Mouse (Mus musculus): ENCODE measurements around the gene Trim3. TPM values are rescaled to one million over a fixed set of nuclear protein-coding genes. Genes with fewer than 3 reads are reported as not detected.

Gene Trim3
- polyA plus RNA-seq, 1 experiment from 2014 or later = 74.5 TPM

GRCm38 (mm10) chr7:105570756-105571155, 62.6 kb downstream of the Trim3 start:
- Histone ChIP-seq H3K27me3 (no peaks in the 10 kb centered on the region), H3K36me3 (peaks cover 49% of the 10 kb centered on the region), H3K9ac (replicated peaks) (0 out of 2 replicates have a peak overlapping the region, but pooled peaks have one; percentile 32), H3K4me1 (replicated peaks) (peaks cover 67% of the 10 kb centered on the region), H3K27ac (peak overlapping the region; percentile 93), H3K4me2 (replicated peaks) (peak overlapping the region; percentile 66), H3K4me3 (replicated peaks) (no peak overlapping the region), H3K9me3 (no peaks in the 10 kb centered on the region)
- ATAC-seq = no peak
- WGBS = 80% methylated on average over 4 of the region's 4 CpGs

- Histone ChIP-seq H3K4me2 (replicated peaks) (peak overlapping the region; percentile 66), H3K4me3 (replicated peaks) (peak overlapping the region; percentile 38), H3K36me3 (peaks cover 56% of the 10 kb centered on the region), H3K4me1 (replicated peaks) (peaks cover 61% of the 10 kb centered on the region), H3K27me3 (no peaks in the 10 kb centered on the region), H3K27ac (peak overlapping the region; percentile 93), H3K9me3 (no peaks in the 10 kb centered on the region), H3K9ac (replicated peaks) (peak overlapping the region; percentile 69)
- ATAC-seq = peak; percentile 63
- 6% methylated on average over 12 of the region's 12 CpGs for WGBS
These were observed 63.6 kb downstream of the Trim3 start for GRCm38 (mm10) chr7:105569512-105570496.

- under 1% methylated on average over 6 of the region's 6 CpGs for WGBS
- peak; percentile 94 for ATAC-seq
- H3K27me3 ChIP-seq = no peaks in the 10 kb centered on the region
- peak overlapping the region; percentile 69 for H3K9ac ChIP-seq (replicated peaks)
- peak overlapping the region; percentile 93 for H3K27ac ChIP-seq
- H3K4me2 ChIP-seq (replicated peaks) = peak overlapping the region; percentile 66
- peaks cover 56% of the 10 kb centered on the region for H3K4me1 ChIP-seq (replicated peaks)
- H3K9me3 ChIP-seq = no peaks in the 10 kb centered on the region
- H3K4me3 ChIP-seq (replicated peaks) = peak overlapping the region; percentile 38
- H3K36me3 ChIP-seq = peaks cover 56% of the 10 kb centered on the region
These were observed 64.3 kb downstream of the Trim3 start for GRCm38 (mm10) chr7:105568988-105569471.

GRCm38 (mm10) chr7:105568583-105568982, 64.8 kb downstream of the Trim3 start:
- Histone ChIP-seq H3K27me3 (no peaks in the 10 kb centered on the region), H3K9ac (replicated peaks) (peak overlapping the region; percentile 69), H3K36me3 (peaks cover 56% of the 10 kb centered on the region), H3K9me3 (no peaks in the 10 kb centered on the region), H3K27ac (peak overlapping the region; percentile 93), H3K4me2 (replicated peaks) (peak overlapping the region; percentile 66), H3K4me1 (replicated peaks) (peaks cover 54% of the 10 kb centered on the region), H3K4me3 (replicated peaks) (peak overlapping the region; percentile 38)
- 8% methylated on average over 5 of the region's 7 CpGs for WGBS
- peak; percentile 71 for ATAC-seq

GRCm38 (mm10) chr7:105565071-105565836, 68.1 kb downstream of the Trim3 start:
- peaks cover 68% of the 10 kb centered on the region for H3K36me3 ChIP-seq
- H3K4me1 ChIP-seq (replicated peaks) = peaks cover 28% of the 10 kb centered on the region
- H3K4me3 ChIP-seq (replicated peaks) = no peak overlapping the region
- H3K9me3 ChIP-seq = no peaks in the 10 kb centered on the region
- 92% methylated on average over 17 of the region's 17 CpGs for WGBS
- ATAC-seq = no peak
- no peak overlapping the region for H3K9ac ChIP-seq (replicated peaks)
- H3K4me2 ChIP-seq (replicated peaks) = no peak overlapping the region
- H3K27me3 ChIP-seq = no peaks in the 10 kb centered on the region
- no peak overlapping the region for H3K27ac ChIP-seq

GRCm38 (mm10) chr7:105563367-105563766, 70.0 kb downstream of the Trim3 start:
- Histone ChIP-seq H3K9me3 (no peaks in the 10 kb centered on the region), H3K4me1 (replicated peaks) (peaks cover 9% of the 10 kb centered on the region), H3K36me3 (peaks cover 86% of the 10 kb centered on the region), H3K9ac (replicated peaks) (no peak overlapping the region), H3K4me3 (replicated peaks) (no peak overlapping the region), H3K4me2 (replicated peaks) (no peak overlapping the region), H3K27me3 (no peaks in the 10 kb centered on the region), H3K27ac (no peak overlapping the region)
- 90% methylated on average over 3 of the region's 3 CpGs for WGBS
- ATAC-seq = no peak

GRCm38 (mm10) chr7:105562317-105562716, 71.1 kb downstream of the Trim3 start:
- Histone ChIP-seq H3K27me3 (no peaks in the 10 kb centered on the region), H3K36me3 (peaks cover 90% of the 10 kb centered on the region), H3K4me2 (replicated peaks) (no peak overlapping the region), H3K9ac (replicated peaks) (no peak overlapping the region), H3K4me3 (replicated peaks) (no peak overlapping the region), H3K4me1 (replicated peaks) (no peaks in the 10 kb centered on the region; the same call in 1 of the 2 replicates), H3K27ac (no peak overlapping the region), H3K9me3 (no peaks in the 10 kb centered on the region)
- 88% methylated on average over 3 of the region's 3 CpGs for WGBS
- ATAC-seq = no peak

- Histone ChIP-seq H3K4me3 (replicated peaks) (no peak overlapping the region), H3K4me1 (replicated peaks) (peaks cover 24% of the 10 kb centered on the region), H3K9me3 (no peaks in the 10 kb centered on the region), H3K4me2 (replicated peaks) (no peak overlapping the region), H3K9ac (replicated peaks) (no peak overlapping the region), H3K36me3 (peaks cover 68% of the 10 kb centered on the region), H3K27ac (no peak overlapping the region), H3K27me3 (no peaks in the 10 kb centered on the region)
- 91% methylated on average over 9 of the region's 9 CpGs for WGBS
- no peak for ATAC-seq
These were observed 74.4 kb downstream of the Trim3 start for GRCm38 (mm10) chr7:105559016-105559415.

GRCm38 (mm10) chr7:105557671-105558070, 75.7 kb downstream of the Trim3 start:
- Histone ChIP-seq H3K4me2 (replicated peaks) (no peak overlapping the region), H3K27me3 (no peaks in the 10 kb centered on the region), H3K9ac (replicated peaks) (no peak overlapping the region), H3K4me1 (replicated peaks) (peaks cover 27% of the 10 kb centered on the region), H3K36me3 (peaks cover 56% of the 10 kb centered on the region), H3K9me3 (no peaks in the 10 kb centered on the region), H3K4me3 (replicated peaks) (no peak overlapping the region), H3K27ac (no peak overlapping the region)
- 85% methylated on average over 11 of the region's 11 CpGs for WGBS
- no peak for ATAC-seq

GRCm38 (mm10) chr7:105556406-105556805, 77.0 kb downstream of the Trim3 start:
- H3K9me3 ChIP-seq = no peaks in the 10 kb centered on the region
- ATAC-seq = no peak
- peaks cover 44% of the 10 kb centered on the region for H3K36me3 ChIP-seq
- no peak overlapping the region for H3K9ac ChIP-seq (replicated peaks)
- H3K27ac ChIP-seq = no peak overlapping the region
- H3K27me3 ChIP-seq = no peaks in the 10 kb centered on the region
- H3K4me3 ChIP-seq (replicated peaks) = no peak overlapping the region
- WGBS = 92% methylated on average over 8 of the region's 8 CpGs
- peaks cover 27% of the 10 kb centered on the region for H3K4me1 ChIP-seq (replicated peaks)
- H3K4me2 ChIP-seq (replicated peaks) = peak overlapping the region; percentile 78; the same call in 1 of the 2 replicates

GRCm38 (mm10) chr7:105555571-105555970, 77.8 kb downstream of the Trim3 start:
- no peak overlapping the region for H3K27ac ChIP-seq
- ATAC-seq = no peak
- peaks cover 40% of the 10 kb centered on the region for H3K36me3 ChIP-seq
- H3K9ac ChIP-seq (replicated peaks) = 0 out of 2 replicates have a peak overlapping the region, but pooled peaks have one; percentile 89
- peak overlapping the region; percentile 78 for H3K4me2 ChIP-seq (replicated peaks)
- no peaks in the 10 kb centered on the region for H3K27me3 ChIP-seq
- peak overlapping the region; percentile 63 for H3K4me3 ChIP-seq (replicated peaks)
- peaks cover 27% of the 10 kb centered on the region for H3K4me1 ChIP-seq (replicated peaks)
- 92% methylated on average over 10 of the region's 10 CpGs for WGBS
- H3K9me3 ChIP-seq = no peaks in the 10 kb centered on the region
